Mouse (Mus musculus): ENCODE measurements around the gene Ppp2r5c. TPM values are rescaled to one million over a fixed set of nuclear protein-coding genes. Genes with fewer than 3 reads are reported as not detected.
A peak's percentile ranks its signal among the peaks of the same experiment; 100 is the strongest.

Gene Ppp2r5c
- 100 to 1,000 TPM; 247 to 274 (median 263) TPM for total RNA-seq (2022)

DNA sequence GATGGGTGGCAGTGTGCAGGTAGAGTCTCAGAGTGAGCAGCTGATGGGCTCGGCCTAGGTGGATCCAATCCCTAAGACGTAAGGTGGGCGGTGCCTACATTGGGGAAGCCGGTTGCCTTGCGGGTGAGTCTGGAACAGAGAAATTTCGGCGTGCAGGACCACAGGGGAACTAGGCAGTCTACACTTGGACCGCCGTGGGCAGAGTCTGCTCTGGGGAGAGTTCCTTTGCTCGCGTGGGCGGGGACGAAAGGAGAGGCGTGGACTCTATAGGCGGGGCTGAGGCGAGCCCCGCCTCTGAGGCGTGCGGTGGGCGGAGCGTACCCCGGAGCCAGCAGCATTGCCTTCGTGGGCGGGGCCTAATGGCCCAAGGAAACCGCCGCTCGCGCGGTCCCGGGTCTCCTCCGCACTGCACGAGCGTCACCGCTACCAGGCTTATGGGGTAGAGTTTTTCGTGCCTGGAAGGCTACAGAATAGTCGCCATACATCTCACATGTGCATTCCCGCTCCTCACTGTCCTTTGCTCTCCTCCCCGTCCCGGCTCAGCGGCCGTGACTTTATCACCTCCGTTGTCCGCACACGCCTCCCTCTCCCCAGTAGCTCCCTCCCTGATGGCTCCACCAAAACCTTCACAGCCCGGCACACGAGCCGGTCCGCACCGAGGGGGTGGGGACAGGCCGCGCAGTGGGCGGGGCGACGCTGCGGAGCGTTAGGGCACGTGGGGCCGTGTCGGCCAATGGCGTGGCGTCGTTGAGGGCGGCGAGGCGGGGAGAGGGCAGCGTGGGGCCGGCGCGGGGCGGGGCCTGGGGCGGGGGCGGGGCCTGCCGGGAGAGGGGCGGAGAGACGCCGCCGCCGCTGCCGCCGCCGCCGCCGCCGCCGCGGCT lies at the start of gene Ppp2r5c:
Ppp2r5c (plus strand) TSS at position 831 of the 881 bp plus-strand sequence.
- DNase-seq (ENCODE audit: low spot score in 2 of 2) = peak; percentile 79 to 94

DNA sequence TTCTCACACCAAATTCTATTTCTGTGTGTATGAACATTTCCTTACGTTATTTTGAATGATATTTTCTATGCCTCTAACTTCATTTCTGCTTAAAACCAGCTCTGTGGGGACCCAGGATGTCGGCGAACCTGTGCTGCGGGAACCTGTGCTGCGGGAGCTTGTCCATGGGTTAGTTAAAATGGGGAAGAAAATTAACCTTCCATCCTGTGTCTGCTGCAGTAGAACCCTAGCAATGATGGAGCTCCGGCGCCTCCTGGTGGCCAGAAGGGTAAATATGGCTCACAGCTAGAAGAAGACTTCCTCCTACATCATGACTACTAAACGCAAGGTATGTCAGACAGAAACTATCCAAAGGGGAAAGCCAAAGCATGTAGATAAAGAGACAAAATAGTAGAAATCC lies 48.6 kb upstream of the Ppp2r5c start:
- DNase-seq (ENCODE audit: low spot score in 2 of 2) = peak in 1 of 2 experiments; percentile 78

GRCm38 (mm10) chr12:110399161-110399560 lies 47.8 kb upstream of the Ppp2r5c start:
- DNase-seq (ENCODE audit: low spot score in 2 of 2) = no peak

DNA sequence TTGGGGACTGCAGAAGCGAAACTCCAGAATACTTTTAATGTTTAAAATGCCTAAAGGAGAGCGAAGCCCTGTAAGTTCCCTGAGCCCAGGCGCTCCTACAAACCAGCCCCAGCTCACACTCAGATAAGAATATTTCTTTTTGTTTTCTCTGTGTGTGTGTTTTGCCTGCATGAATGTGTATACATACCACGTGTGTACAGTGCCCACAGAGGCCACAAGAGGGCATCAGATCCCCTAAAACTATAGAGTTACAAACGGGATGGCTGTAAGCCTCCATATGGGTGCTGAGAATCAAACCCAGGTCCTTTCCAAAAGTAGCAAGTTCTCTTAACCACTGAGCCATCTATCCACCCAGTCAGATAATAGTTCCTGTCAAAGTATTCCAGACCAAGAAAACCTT lies 46.0 kb upstream of the Ppp2r5c start:
- DNase-seq (ENCODE audit: low spot score in 2 of 2) = no peak

- no peak for DNase-seq (ENCODE audit: low spot score in 2 of 2)
These were observed 45.0 kb upstream of the Ppp2r5c start for GRCm38 (mm10) chr12:110401871-110402270.

DNA sequence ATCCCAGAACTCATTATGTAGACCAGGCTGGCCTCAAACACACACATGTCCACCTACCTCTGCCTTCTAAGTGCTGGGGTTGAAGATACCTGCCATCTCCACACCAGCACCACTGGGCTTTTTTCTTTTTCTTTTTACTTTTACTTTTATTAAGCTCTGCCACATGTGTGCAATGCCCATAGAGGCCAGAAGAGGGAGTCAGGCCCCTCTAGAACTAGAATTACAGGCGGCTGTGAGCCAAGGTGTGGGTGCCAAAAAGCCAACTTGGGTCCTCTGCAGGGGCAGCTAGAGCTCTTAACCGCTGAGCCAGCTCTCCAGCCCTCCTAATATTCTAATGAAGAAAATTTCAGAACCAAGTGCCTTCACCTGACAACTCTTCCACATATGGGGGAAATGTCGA lies 30.7 kb upstream of the Ppp2r5c start:
- no peak for DNase-seq (ENCODE audit: low spot score in 2 of 2)

DNA sequence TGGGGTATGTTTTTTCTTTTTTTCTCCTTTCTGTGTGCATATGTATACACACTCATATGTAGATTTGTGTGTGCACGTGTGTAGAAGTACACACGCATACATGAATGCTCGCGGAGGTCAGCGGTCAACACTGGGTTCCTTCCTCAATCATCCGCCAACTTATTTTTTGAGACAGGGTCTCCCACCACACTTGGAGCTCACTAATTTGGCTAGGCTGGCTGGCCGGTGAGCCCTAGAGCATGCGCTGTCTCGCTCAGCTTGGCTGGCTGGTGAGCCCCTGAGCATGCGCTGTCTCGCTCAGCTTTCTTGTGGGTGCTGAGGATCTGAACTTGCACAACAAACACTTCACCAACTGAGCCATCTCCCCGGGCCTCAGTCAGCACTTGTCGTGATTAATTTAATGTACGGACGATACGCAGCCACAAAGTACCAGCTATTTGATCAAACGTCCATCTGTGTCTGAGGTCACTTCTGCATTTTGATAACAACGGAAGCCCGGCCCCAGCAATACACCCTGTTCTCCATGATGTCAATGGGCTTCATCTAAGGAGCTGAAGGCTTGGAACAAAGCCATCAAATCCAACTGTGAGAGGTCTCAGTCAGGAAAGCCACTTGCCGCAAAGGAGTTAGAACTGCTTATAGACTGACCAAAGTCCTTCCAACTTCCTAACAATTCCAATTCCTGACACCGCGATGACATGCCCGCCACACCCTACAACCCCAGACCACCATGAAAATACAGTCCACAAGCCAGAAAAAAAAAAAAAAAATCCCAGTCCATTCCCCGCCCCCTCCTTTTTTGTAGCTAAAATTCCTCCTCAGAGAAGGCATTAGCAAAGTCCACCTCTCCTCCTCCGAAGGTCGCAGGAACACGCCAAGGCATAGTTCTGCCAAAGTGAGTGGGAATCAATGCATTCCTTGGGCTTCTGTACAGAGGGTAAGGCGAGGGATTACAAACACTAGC lies 29.6 kb upstream of the Ppp2r5c start:
- no peak for DNase-seq (ENCODE audit: low spot score in 2 of 2)

GRCm38 (mm10) chr12:110417987-110418734 lies 28.8 kb upstream of the Ppp2r5c start:
- no peak for DNase-seq (ENCODE audit: low spot score in 2 of 2)

DNA sequence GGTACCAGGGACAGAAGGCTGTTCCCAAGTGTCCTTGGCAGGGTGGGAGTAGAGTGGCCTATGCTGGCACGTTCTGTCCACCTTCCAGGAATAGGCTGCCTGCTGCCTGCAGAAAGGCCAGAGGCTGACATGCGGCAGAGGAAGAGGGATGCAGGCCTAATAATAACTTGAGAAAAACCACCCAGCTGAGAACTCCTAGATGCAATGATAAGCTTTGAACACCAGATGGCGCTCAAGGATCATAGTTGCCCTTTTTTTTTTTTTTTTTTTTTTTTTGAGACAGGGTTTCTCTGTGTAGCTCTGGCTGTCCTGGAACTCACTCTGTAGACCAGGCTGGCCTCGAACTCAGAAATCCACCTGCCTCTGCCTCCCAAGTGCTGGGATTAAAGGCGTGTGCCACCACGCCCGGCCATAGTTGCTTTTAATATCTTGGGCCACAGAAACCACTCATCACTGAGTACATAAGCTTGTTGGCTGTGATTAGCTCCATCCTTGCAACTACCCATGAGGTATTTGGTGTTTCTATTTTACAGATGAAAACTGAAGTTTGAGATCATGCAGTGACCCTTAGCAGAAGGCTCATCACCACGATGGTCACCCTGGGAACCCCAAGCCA lies 28.1 kb upstream of the Ppp2r5c start:
- no peak for DNase-seq (ENCODE audit: low spot score in 2 of 2)

- DNase-seq (ENCODE audit: low spot score in 2 of 2) = no peak
These were observed 27.0 kb upstream of the Ppp2r5c start for GRCm38 (mm10) chr12:110419879-110420278.

- no peak for DNase-seq (ENCODE audit: low spot score in 2 of 2)
These were observed 25.6 kb upstream of the Ppp2r5c start for GRCm38 (mm10) chr12:110421361-110421760.

GRCm38 (mm10) chr12:110424008-110424704 lies 22.8 kb upstream of the Ppp2r5c start:
- no peak for DNase-seq (ENCODE audit: low spot score in 2 of 2)

GRCm38 (mm10) chr12:110426417-110427010 lies 20.4 kb upstream of the Ppp2r5c start:
- no peak for DNase-seq (ENCODE audit: low spot score in 2 of 2)

DNA sequence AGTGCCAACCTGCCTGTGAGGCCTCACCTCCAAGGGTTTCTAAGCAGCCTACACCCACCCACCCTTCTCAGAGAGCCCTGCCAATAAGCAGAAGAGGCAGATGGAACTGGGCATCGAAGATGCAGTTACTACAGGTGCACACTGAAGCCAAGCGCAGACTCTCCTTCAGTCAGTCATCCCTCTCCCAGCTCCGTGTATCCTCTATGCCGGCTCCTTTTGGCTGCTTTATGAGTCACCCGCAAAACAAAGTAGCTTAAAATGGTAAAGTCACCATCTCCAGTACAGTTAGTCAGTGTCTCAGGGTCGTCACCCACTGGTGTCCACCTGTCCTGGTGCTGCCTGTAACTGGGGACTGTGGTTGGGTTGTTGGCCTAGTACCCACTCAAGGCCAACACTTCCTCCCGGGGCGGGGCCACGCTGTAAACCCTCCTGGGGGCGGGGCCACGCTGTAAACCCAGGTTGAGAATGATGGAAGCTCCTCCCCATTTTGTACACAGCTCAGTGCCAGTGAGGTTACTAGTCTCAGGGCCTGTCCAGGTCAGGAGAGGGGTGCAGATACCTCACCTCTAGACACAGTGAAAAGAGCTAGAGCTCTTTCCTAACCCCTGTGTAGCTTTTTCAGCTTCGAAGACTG lies 17.5 kb upstream of the Ppp2r5c start:
- DNase-seq (ENCODE audit: low spot score in 2 of 2) = no peak

DNA sequence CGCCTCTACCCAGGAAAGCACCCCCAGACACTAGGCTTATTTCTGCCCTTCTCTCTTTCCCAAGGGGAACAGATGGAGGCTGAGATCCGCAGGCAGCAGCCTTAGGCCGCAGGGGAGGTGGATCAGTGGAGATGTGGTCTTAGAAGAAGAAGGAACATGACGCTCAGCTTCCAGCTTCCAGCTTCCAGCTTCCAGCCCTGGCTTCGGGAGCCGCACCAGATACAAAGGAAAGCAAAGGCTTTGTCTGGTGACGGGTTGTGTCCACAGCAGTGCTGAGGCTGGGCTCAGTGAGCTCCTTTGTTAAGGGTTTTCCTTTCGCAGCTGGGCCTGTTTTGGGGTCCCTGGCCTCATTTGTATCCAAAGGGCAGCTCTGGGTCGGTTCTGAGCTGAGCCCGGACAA lies 16.9 kb upstream of the Ppp2r5c start:
- no peak for DNase-seq (ENCODE audit: low spot score in 2 of 2)

DNA sequence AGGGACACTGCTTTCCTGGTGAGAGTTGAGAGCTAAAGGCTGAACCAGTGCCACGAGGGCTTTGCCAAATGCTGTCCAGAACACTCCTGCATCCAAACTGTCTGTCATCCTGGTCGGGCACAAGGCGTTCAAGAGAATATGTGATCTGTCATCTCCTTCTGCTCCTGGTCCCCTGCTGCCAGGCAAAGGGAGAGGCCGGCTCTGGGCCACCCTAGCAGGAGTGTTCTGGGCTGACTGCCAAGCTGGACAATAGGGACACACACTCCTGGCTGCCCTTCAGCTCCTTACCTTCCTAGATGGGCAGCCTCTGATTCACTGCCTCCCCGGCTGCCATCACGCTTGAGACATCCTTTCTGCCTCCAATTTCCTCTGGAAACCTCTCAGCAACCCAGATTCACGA lies 15.1 kb upstream of the Ppp2r5c start:
- DNase-seq (ENCODE audit: low spot score in 2 of 2) = no peak

DNA sequence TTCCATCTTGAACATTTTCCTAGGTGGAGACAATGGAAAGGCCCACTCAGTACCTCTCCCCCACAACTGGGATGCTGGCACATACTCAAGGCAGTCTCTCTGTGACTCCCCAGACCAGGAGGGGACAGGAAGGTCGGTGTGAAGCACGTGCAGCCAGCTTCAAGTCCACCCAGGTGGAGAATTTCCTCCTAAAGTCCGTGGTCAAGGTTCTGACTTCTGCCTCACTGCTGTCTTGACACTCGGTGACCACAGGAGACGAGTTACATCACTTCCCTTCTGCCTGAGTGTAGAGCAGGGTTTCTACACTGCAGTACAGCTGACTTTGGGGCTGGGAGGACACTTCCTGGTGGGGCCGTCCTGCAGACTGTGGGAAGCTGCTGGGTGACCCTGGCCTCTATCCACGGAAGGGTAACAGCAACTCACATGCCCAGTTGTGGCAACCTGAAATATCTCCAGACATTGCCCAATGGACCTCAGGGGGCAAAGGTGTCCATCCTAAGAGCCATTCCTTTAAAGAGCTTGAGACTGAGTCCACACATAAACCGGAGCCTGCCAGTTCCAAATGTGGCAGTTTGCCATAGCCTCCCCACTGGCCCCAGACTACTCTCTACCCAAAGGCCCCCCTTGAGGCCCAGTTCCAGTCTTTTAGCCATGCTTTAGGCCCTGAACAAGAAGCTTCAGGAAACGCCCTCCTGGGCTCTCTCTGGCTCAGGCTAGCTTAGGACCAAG lies 10.1 kb upstream of the Ppp2r5c start:
- DNase-seq (ENCODE audit: low spot score in 2 of 2) = no peak

DNA sequence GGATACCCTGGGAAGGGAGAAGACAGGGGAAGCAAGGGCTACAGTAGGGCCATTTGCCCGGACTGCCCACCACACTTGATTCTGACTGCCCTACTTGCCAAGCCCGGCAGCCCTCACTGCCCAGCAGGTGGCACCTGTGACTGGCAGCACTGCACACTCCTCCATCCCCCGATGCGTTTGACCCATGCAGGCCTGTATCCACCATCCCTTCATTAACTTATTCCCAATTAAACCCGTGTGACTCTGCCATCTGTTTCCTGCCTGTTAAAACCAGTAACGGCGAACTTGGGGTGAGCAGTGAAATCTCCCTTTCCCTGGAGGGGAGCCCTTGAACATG lies 9.6 kb upstream of the Ppp2r5c start:
- DNase-seq (ENCODE audit: low spot score in 2 of 2) = no peak
